Mouse (Mus musculus): ENCODE results near the gene Zfp804b. TPM values are rescaled to one million over a fixed set of nuclear protein-coding genes. Genes with fewer than 3 reads are reported as not detected.
"Not testable (repeated sequence)": the region's sequence is repeated elsewhere in the genome, so short reads cannot be mapped to it uniquely, and the experiment has no call there.

Zfp804b gene
- under 1 TPM in 1 of 2 experiments, not detected in 1; 0.05 TPM for total RNA-seq (2021)
- long read RNA-seq, experiment 1, result 0 reads
- long read RNA-seq, experiment 2, result 0 reads

GRCm38 (mm10) chr5:7344145-7345010 is at the start of gene Zfp804b:
Gene Zfp804b, minus strand, starts transcription at chr5:7344756.
- no peak for DNase-seq (ENCODE audit: low spot score)

- not testable (repeated sequence) for DNase-seq (ENCODE audit: low spot score)
Measured at GRCm38 (mm10) chr5:7364616-7365015, 20.1 kb upstream of the Zfp804b start.

GRCm38 (mm10) chr5:7345011-7345389 is 444 bp upstream of the Zfp804b start:
- DNase-seq (ENCODE audit: low spot score), result no peak

- DNase-seq (ENCODE audit: low spot score), result no peak
Measured at GRCm38 (mm10) chr5:7325594-7325993, 19.0 kb downstream of the Zfp804b start.

- no peak for DNase-seq (ENCODE audit: low spot score)
Measured at GRCm38 (mm10) chr5:7303819-7304218, 40.7 kb downstream of the Zfp804b start, which contains the start of gene Tex47. Gene Tex47, plus strand, starts transcription at chr5:7304119.

- no peak for DNase-seq (ENCODE audit: low spot score)
Measured at GRCm38 (mm10) chr5:7302969-7303368, 41.6 kb downstream of the Zfp804b start.

- DNase-seq (ENCODE audit: low spot score), result no peak
Measured at GRCm38 (mm10) chr5:7284336-7284735, 60.2 kb downstream of the Zfp804b start.

GRCm38 (mm10) chr5:7276659-7277455 is 67.7 kb downstream of the Zfp804b start:
- no peak for DNase-seq (ENCODE audit: low spot score)

- DNase-seq (ENCODE audit: low spot score), result no peak
Measured at GRCm38 (mm10) chr5:7177589-7177988, 167.0 kb downstream of the Zfp804b start.

- DNase-seq (ENCODE audit: low spot score), result no peak
Measured at GRCm38 (mm10) chr5:7139658-7140057, 204.9 kb downstream of the Zfp804b start.

- no peak for DNase-seq (ENCODE audit: low spot score)
Measured at GRCm38 (mm10) chr5:7102387-7102786, 242.2 kb downstream of the Zfp804b start.

- DNase-seq (ENCODE audit: low spot score), result no peak
Measured at GRCm38 (mm10) chr5:7073936-7074631, 270.5 kb downstream of the Zfp804b start.

- DNase-seq (ENCODE audit: low spot score), result no peak
Measured at GRCm38 (mm10) chr5:7007468-7007867, 337.1 kb downstream of the Zfp804b start.

GRCm38 (mm10) chr5:6983993-6984392 is 360.6 kb downstream of the Zfp804b start:
- no peak for DNase-seq (ENCODE audit: low spot score)

- no peak for DNase-seq (ENCODE audit: low spot score)
Measured at GRCm38 (mm10) chr5:6934837-6935236, 409.7 kb downstream of the Zfp804b start.

- no peak for DNase-seq (ENCODE audit: low spot score)
Measured at GRCm38 (mm10) chr5:6911290-6911689, 433.3 kb downstream of the Zfp804b start.

GRCm38 (mm10) chr5:6881396-6881795 is 463.2 kb downstream of the Zfp804b start:
- DNase-seq (ENCODE audit: low spot score), result no peak

- no peak for DNase-seq (ENCODE audit: low spot score)
Measured at GRCm38 (mm10) chr5:6871566-6871965, 473.0 kb downstream of the Zfp804b start.

GRCm38 (mm10) chr5:6870970-6871369 is 473.6 kb downstream of the Zfp804b start:
- no peak for DNase-seq (ENCODE audit: low spot score)

- DNase-seq (ENCODE audit: low spot score), result no peak
Measured at GRCm38 (mm10) chr5:6795396-6795795, 549.2 kb downstream of the Zfp804b start.

GRCm38 (mm10) chr5:6769357-6769892 is 575.1 kb downstream of the Zfp804b start:
- DNase-seq (ENCODE audit: low spot score), result no peak
